Mouse (Mus musculus): ENCODE results near the gene Klf16. TPM values are rescaled to one million over a fixed set of nuclear protein-coding genes. Genes with fewer than 3 reads are reported as not detected.

The Klf16 gene
- polyA plus RNA-seq, 1 experiment from 2014 or later, result 4.7 TPM

- Histone ChIP-seq H3K4me3 (peak overlapping the region; percentile 21), H3K36me3 (peaks cover 26% of the 10 kb centered on the region), H3K4me1 (replicated peaks) (peaks cover 58% of the 10 kb centered on the region), H3K27me3 (no peaks in the 10 kb centered on the region), H3K9me3 (replicated peaks) (no peaks in the 10 kb centered on the region), H3K9ac (0 out of 2 replicates have a peak overlapping the region, but pooled peaks have one; percentile 4), H3K27ac (peak overlapping the region; percentile 46), H3K4me2 (peak overlapping the region; percentile 38)
- 66% methylated on average over 12 of the region's 12 CpGs for WGBS
- ATAC-seq (replicated peaks; ENCODE audit: insufficient number of reproducible peaks, insufficient read depth, low FRiP score, low read depth), result no peak
Observed at GRCm38 (mm10) chr10:80584642-80585552, 7.8 kb upstream of the Klf16 start.

DNA sequence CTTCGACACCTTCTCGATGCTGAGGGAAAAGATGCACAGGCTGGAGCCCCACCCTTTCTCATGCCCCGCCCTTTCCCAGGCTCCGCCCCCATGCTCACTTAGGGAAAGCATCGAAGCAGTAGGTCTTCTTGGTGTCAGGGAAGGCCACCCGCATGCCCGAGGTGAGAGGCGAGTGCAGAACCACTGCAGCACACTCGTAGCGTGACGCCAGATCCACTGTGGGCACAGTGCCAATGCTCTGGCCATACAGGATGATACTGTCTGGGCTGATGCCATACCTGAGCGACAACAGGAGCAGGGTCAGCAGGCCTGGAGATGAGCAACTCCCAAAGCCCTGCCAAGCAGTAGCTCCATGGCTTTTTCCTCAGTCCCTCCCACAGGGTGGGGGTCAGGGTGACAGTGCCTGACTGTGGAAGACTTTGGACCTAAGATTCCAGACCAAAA is 6.9 kb upstream of the Klf16 start:
- peaks cover 26% of the 10 kb centered on the region for H3K36me3 ChIP-seq
- no peaks in the 10 kb centered on the region for H3K9me3 ChIP-seq (replicated peaks)
- no peak overlapping the region for H3K9ac ChIP-seq
- no peaks in the 10 kb centered on the region for H3K27me3 ChIP-seq
- H3K4me1 ChIP-seq (replicated peaks), result peaks cover 53% of the 10 kb centered on the region
- no peak overlapping the region; the same call in 1 of the 2 replicates for H3K4me2 ChIP-seq
- 52% methylated on average over 12 of the region's 12 CpGs for WGBS
- 0 out of 2 replicates have a peak overlapping the region, but pooled peaks have one; percentile 46 for H3K27ac ChIP-seq
- no peak for ATAC-seq (replicated peaks; ENCODE audit: insufficient number of reproducible peaks, insufficient read depth, low FRiP score, low read depth)
- H3K4me3 ChIP-seq, result no peak overlapping the region

DNA sequence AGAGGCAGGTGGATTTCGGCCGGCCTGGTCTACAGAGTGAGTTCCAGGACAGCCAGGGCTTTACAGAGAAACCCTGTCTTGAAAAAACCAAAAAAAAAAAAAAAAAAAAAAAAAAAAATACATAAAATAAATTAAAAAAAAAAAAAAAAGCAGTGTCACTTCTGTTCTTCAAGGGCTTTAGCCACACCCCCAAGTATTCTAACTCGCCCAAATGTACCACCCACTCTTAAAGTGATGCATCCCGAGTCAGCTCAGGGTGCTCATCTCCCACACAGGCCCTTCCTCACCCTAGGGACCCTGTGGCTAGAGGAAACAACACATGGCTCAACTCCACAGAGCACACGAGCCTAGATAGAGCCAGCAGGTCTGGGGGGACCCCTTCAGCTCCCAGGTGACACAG is 5.9 kb upstream of the Klf16 start:
- Histone ChIP-seq H3K9me3 (replicated peaks) (no peaks in the 10 kb centered on the region), H3K4me3 (no peak overlapping the region), H3K9ac (no peak overlapping the region), H3K4me2 (no peak overlapping the region), H3K4me1 (replicated peaks) (peaks cover 53% of the 10 kb centered on the region), H3K27me3 (no peaks in the 10 kb centered on the region), H3K36me3 (peaks cover 26% of the 10 kb centered on the region), H3K27ac (no peak overlapping the region)
- 77% methylated on average over 5 of the region's 5 CpGs for WGBS
- ATAC-seq (replicated peaks; ENCODE audit: insufficient number of reproducible peaks, insufficient read depth, low FRiP score, low read depth), result no peak

- Histone ChIP-seq H3K36me3 (peaks cover 14% of the 10 kb centered on the region), H3K4me3 (no peak overlapping the region), H3K27ac (peak overlapping the region; percentile 94), H3K4me2 (peak overlapping the region; percentile 91), H3K9ac (no peak overlapping the region), H3K27me3 (no peaks in the 10 kb centered on the region), H3K4me1 (replicated peaks) (peaks cover 47% of the 10 kb centered on the region), H3K9me3 (replicated peaks) (no peaks in the 10 kb centered on the region)
- ATAC-seq (replicated peaks; ENCODE audit: insufficient number of reproducible peaks, insufficient read depth, low FRiP score, low read depth), result no peak
- WGBS, result 14% methylated on average over 8 of the region's 8 CpGs
Observed at GRCm38 (mm10) chr10:80578911-80579310, 1.8 kb upstream of the Klf16 start.

GRCm38 (mm10) chr10:80578131-80578750 is 1.1 kb upstream of the Klf16 start:
- Histone ChIP-seq H3K4me1 (replicated peaks) (peaks cover 48% of the 10 kb centered on the region), H3K4me2 (peak overlapping the region; percentile 91), H3K9me3 (replicated peaks) (no peaks in the 10 kb centered on the region), H3K27me3 (no peaks in the 10 kb centered on the region), H3K9ac (peak overlapping the region; percentile 80), H3K27ac (peak overlapping the region; percentile 94), H3K36me3 (peaks cover 9% of the 10 kb centered on the region), H3K4me3 (peak overlapping the region; percentile 89)
- peak; percentile 29; the same call in 1 of the 2 replicates for ATAC-seq (replicated peaks; ENCODE audit: insufficient number of reproducible peaks, insufficient read depth, low FRiP score, low read depth)
- under 1% methylated on average over 29 of the region's 29 CpGs for WGBS

DNA sequence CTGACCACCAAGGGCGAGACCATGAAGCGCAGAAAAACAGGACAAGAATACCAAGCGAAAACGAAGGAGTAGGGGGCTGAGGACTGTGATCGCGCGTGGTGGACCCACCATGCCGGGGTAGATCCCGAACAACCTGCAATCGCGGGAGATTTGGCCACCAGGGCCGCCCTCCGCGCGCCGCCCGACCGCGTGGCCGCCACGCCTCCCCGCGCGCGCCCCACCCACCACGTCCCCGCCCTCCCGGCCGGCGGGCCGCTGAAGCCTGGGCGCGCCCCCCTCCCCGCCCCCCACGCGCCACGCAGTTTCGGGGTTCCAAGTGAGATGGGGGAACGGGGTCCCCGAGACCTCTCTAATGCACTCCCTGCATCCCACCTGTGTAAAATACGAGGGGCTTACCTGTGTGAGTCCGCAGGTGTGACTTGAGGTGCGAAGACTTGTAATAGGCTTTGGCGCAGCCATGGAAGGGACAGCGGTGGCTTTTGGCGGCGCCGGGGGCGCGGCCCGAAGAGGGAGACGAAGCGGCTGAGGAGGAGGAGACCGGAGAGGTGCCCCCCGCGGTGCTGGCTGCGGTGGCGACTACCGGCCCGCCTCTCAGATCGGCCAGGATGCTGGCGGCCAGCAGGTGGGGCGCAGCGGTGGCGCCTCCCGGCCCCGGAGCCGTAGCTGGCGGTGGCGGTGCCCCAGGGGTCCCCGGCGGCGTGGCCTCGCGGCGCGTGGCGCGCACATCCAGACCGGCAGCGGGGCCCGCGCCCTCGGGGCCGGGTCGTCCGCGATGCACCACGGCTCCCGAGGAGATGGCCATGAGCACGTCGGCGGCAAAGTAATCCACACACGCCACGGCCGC is 548 bp downstream of the Klf16 start:
- H3K4me1 ChIP-seq (replicated peaks), result peaks cover 62% of the 10 kb centered on the region

DNA sequence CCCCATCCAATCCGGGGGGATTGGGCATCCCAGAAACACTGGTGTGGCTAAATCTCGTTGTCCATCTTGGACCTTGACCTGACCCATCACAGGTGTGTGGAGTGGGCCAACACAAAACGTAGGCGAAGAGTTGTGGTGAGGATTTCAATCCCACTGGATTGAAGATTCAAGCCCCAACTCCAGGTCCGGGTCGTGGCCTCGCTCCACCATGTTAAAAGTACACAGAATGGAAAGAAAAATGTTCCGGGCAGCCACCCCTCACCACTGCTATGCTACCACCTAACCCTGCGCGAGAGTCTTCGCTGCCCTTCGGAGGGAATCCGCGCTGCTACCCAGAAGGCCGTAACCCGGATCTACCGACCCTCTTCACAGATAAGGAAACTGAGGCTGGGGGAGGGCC is 1.2 kb downstream of the Klf16 start:
- no peaks in the 10 kb centered on the region for H3K9me3 ChIP-seq (replicated peaks)
- peak overlapping the region; percentile 89 for H3K4me3 ChIP-seq
- peaks cover 68% of the 10 kb centered on the region for H3K4me1 ChIP-seq (replicated peaks)
- peak overlapping the region; percentile 91 for H3K4me2 ChIP-seq
- ATAC-seq (replicated peaks; ENCODE audit: insufficient number of reproducible peaks, insufficient read depth, low FRiP score, low read depth), result no peak
- 12% methylated on average over 17 of the region's 17 CpGs for WGBS
- no peaks in the 10 kb centered on the region for H3K27me3 ChIP-seq
- no peak overlapping the region for H3K27ac ChIP-seq
- H3K36me3 ChIP-seq, result no peaks in the 10 kb centered on the region
- H3K9ac ChIP-seq, result peak overlapping the region; percentile 80

More for the DNA sequence above, 548 bp downstream of the Klf16 start:
- Histone ChIP-seq H3K9me3 (replicated peaks) (no peaks in the 10 kb centered on the region), H3K4me2 (peak overlapping the region; percentile 91), H3K4me3 (peak overlapping the region; percentile 89), H3K27me3 (no peaks in the 10 kb centered on the region), H3K9ac (peak overlapping the region; percentile 80), H3K36me3 (no peaks in the 10 kb centered on the region), H3K27ac (peak overlapping the region; percentile 94)
- under 1% methylated on average over 87 of the region's 96 CpGs for WGBS
- peak; percentile 0; the same call in 1 of the 2 replicates for ATAC-seq (replicated peaks; ENCODE audit: insufficient number of reproducible peaks, insufficient read depth, low FRiP score, low read depth)

DNA sequence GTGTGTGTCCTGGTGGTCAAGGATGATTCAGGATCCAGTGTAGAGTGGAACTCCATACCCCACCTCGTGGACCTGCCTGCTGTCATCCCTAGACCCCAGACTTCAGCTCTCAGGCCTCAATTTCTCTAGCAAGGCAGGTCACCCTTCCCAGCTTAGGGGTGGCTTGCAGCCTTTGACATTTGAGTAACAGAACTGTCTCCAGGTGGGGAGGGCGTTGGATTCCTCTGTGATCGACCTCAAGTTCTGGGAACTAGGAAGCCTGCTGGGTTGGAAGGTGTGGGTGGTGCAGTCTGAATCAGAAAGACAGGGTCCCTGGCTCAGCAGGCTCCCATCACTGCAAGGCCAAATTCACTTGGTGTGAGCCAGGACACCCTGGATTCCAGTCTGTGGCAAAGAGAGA is 2.2 kb downstream of the Klf16 start:
- Histone ChIP-seq H3K27ac (no peak overlapping the region), H3K9ac (no peak overlapping the region), H3K36me3 (no peaks in the 10 kb centered on the region), H3K27me3 (no peaks in the 10 kb centered on the region), H3K4me3 (peak overlapping the region; percentile 89; the same call in 1 of the 2 replicates), H3K4me2 (peak overlapping the region; percentile 91; the same call in 1 of the 2 replicates), H3K9me3 (replicated peaks) (no peaks in the 10 kb centered on the region), H3K4me1 (replicated peaks) (peaks cover 78% of the 10 kb centered on the region)
- WGBS, result 80% methylated on average over 3 of the region's 3 CpGs
- ATAC-seq (replicated peaks; ENCODE audit: insufficient number of reproducible peaks, insufficient read depth, low FRiP score, low read depth), result no peak

DNA sequence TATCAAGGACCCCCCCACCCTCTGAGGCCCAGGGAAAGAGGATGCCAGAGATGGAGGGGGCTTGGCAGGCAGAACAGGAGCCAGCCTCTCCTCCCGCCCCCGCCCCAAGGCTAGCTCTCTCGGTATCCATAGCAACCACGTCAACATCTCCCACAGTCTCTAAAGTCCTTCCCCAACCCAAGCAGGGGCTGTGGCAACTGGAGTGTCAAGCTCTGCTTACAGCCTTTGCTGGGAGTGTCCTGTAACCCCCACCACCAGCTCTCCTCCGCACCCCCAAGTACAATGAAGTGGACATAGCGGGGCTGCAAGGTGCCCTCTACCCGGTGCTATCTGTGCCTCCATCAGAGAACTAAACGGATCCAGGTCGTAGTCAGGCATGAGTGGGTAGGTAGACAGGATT is 3.2 kb downstream of the Klf16 start:
- Histone ChIP-seq H3K27me3 (no peaks in the 10 kb centered on the region), H3K4me3 (no peak overlapping the region), H3K36me3 (no peaks in the 10 kb centered on the region), H3K9ac (peak overlapping the region; percentile 34; the same call in 1 of the 2 replicates), H3K9me3 (replicated peaks) (no peaks in the 10 kb centered on the region), H3K4me1 (replicated peaks) (peaks cover 86% of the 10 kb centered on the region), H3K27ac (no peak overlapping the region), H3K4me2 (peak overlapping the region; percentile 19; the same call in 1 of the 2 replicates)
- no peak for ATAC-seq (replicated peaks; ENCODE audit: insufficient number of reproducible peaks, insufficient read depth, low FRiP score, low read depth)
- 49% methylated on average over 9 of the region's 9 CpGs for WGBS

- Histone ChIP-seq H3K27ac (no peak overlapping the region), H3K9ac (no peak overlapping the region), H3K36me3 (peaks cover 7% of the 10 kb centered on the region; the same call in 1 of the 2 replicates), H3K4me3 (no peak overlapping the region), H3K4me2 (no peak overlapping the region), H3K27me3 (no peaks in the 10 kb centered on the region), H3K4me1 (replicated peaks) (peaks cover 75% of the 10 kb centered on the region), H3K9me3 (replicated peaks) (no peaks in the 10 kb centered on the region)
- WGBS, result 74% methylated on average over 2 of the region's 2 CpGs
- no peak for ATAC-seq (replicated peaks; ENCODE audit: insufficient number of reproducible peaks, insufficient read depth, low FRiP score, low read depth)
Observed at GRCm38 (mm10) chr10:80572477-80572876, 4.6 kb downstream of the Klf16 start.

Data from heart, embryonic 15.5 days (tissue).